Mouse (Mus musculus): ENCODE results near the gene Unc5c. TPM values are rescaled to one million over a fixed set of nuclear protein-coding genes. Genes with fewer than 3 reads are reported as not detected.

Gene Unc5c
- polyA plus RNA-seq, 1 experiment from 2014 or later = not detected

GRCm38 (mm10) chr3:141583180-141583579, 118.2 kb downstream of the Unc5c start:
- WGBS (ENCODE audit: insufficient replicate concordance) = 57% methylated on average over 1 of the region's 1 CpGs
- TF ChIP-seq EP300 (IDR thresholded peaks at IDR 0.05; ENCODE audit: low read depth) = no peak
- TF ChIP-seq CTCF (IDR thresholded peaks at IDR 0.05; ENCODE audit: low read depth) = no peak
- H3K27me3 ChIP-seq (ENCODE audit: insufficient read depth, low read length) = no peaks in the 10 kb centered on the region
- H3K4me3 ChIP-seq (ENCODE audit: low read depth, low read length) = no peak overlapping the region
- H3K27ac ChIP-seq (ENCODE audit: low read depth) = no peak overlapping the region
- no peaks in the 10 kb centered on the region for H3K4me1 ChIP-seq (ENCODE audit: insufficient read depth)
- H3K4me2 ChIP-seq (ENCODE audit: low read depth, low read length) = no peak overlapping the region
- no peak overlapping the region for H3K9ac ChIP-seq (replicated peaks)
- DNase-seq (no peak), ATAC-seq (no peak)
- no peaks in the 10 kb centered on the region for H3K36me3 ChIP-seq (replicated peaks; ENCODE audit: insufficient read depth, low read length)
- H3K9me3 ChIP-seq (ENCODE audit: low read length) = no peaks in the 10 kb centered on the region

GRCm38 (mm10) chr3:141589392-141590012, 124.5 kb downstream of the Unc5c start:
- Histone ChIP-seq H3K27ac (ENCODE audit: low read depth) (no peak overlapping the region), H3K4me3 (ENCODE audit: low read depth, low read length) (no peak overlapping the region), H3K4me1 (ENCODE audit: insufficient read depth) (no peaks in the 10 kb centered on the region), H3K9ac (replicated peaks) (no peak overlapping the region), H3K36me3 (replicated peaks; ENCODE audit: insufficient read depth, low read length) (no peaks in the 10 kb centered on the region), H3K4me2 (ENCODE audit: low read depth, low read length) (no peak overlapping the region), H3K9me3 (ENCODE audit: low read length) (no peaks in the 10 kb centered on the region), H3K27me3 (ENCODE audit: insufficient read depth, low read length) (no peaks in the 10 kb centered on the region)
- 74% methylated on average over 4 of the region's 4 CpGs for WGBS (ENCODE audit: insufficient replicate concordance)
- ATAC-seq = no peak
- DNase-seq = no peak
- TF ChIP-seq EP300 (IDR thresholded peaks at IDR 0.05; ENCODE audit: low read depth) (no peak), CTCF (IDR thresholded peaks at IDR 0.05; ENCODE audit: low read depth) (no peak)

GRCm38 (mm10) chr3:141593249-141593648, 128.2 kb downstream of the Unc5c start:
- no peak for ATAC-seq
- TF ChIP-seq CTCF (IDR thresholded peaks at IDR 0.05; ENCODE audit: low read depth) (no peak), EP300 (IDR thresholded peaks at IDR 0.05; ENCODE audit: low read depth) (no peak)
- WGBS (ENCODE audit: insufficient replicate concordance) = 81% methylated on average over 5 of the region's 5 CpGs
- no peak for DNase-seq
- Histone ChIP-seq H3K4me2 (ENCODE audit: low read depth, low read length) (no peak overlapping the region), H3K36me3 (replicated peaks; ENCODE audit: insufficient read depth, low read length) (no peaks in the 10 kb centered on the region), H3K9me3 (ENCODE audit: low read length) (no peaks in the 10 kb centered on the region), H3K27me3 (ENCODE audit: insufficient read depth, low read length) (no peaks in the 10 kb centered on the region), H3K9ac (replicated peaks) (no peak overlapping the region), H3K4me3 (ENCODE audit: low read depth, low read length) (no peak overlapping the region), H3K4me1 (ENCODE audit: insufficient read depth) (no peaks in the 10 kb centered on the region), H3K27ac (ENCODE audit: low read depth) (no peak overlapping the region)

GRCm38 (mm10) chr3:141594120-141594519, 129.1 kb downstream of the Unc5c start:
- DNase-seq = no peak
- Histone ChIP-seq H3K27ac (ENCODE audit: low read depth) (no peak overlapping the region), H3K4me1 (ENCODE audit: insufficient read depth) (no peaks in the 10 kb centered on the region), H3K9ac (replicated peaks) (no peak overlapping the region), H3K4me2 (ENCODE audit: low read depth, low read length) (no peak overlapping the region), H3K4me3 (ENCODE audit: low read depth, low read length) (no peak overlapping the region), H3K9me3 (ENCODE audit: low read length) (no peaks in the 10 kb centered on the region), H3K36me3 (replicated peaks; ENCODE audit: insufficient read depth, low read length) (no peaks in the 10 kb centered on the region), H3K27me3 (ENCODE audit: insufficient read depth, low read length) (no peaks in the 10 kb centered on the region)
- TF ChIP-seq EP300 (IDR thresholded peaks at IDR 0.05; ENCODE audit: low read depth) = no peak
- TF ChIP-seq CTCF (IDR thresholded peaks at IDR 0.05; ENCODE audit: low read depth) = no peak
- 84% methylated on average over 5 of the region's 5 CpGs for WGBS (ENCODE audit: insufficient replicate concordance)
- no peak for ATAC-seq

- Histone ChIP-seq H3K27me3 (ENCODE audit: insufficient read depth, low read length) (no peaks in the 10 kb centered on the region), H3K4me3 (ENCODE audit: low read depth, low read length) (no peak overlapping the region), H3K4me1 (ENCODE audit: insufficient read depth) (no peaks in the 10 kb centered on the region), H3K27ac (ENCODE audit: low read depth) (no peak overlapping the region), H3K4me2 (ENCODE audit: low read depth, low read length) (no peak overlapping the region), H3K36me3 (replicated peaks; ENCODE audit: insufficient read depth, low read length) (no peaks in the 10 kb centered on the region), H3K9me3 (ENCODE audit: low read length) (no peaks in the 10 kb centered on the region), H3K9ac (replicated peaks) (no peak overlapping the region)
- no peak for DNase-seq
- WGBS (ENCODE audit: insufficient replicate concordance) = 50% methylated on average over 3 of the region's 3 CpGs
- no peak for ATAC-seq
- TF ChIP-seq CTCF (IDR thresholded peaks at IDR 0.05; ENCODE audit: low read depth) (no peak), EP300 (IDR thresholded peaks at IDR 0.05; ENCODE audit: low read depth) (no peak)
Observed at GRCm38 (mm10) chr3:141595073-141595472, 130.1 kb downstream of the Unc5c start.

GRCm38 (mm10) chr3:141596461-141596860, 131.4 kb downstream of the Unc5c start:
- H3K4me1 ChIP-seq (ENCODE audit: insufficient read depth) = no peaks in the 10 kb centered on the region
- H3K36me3 ChIP-seq (replicated peaks; ENCODE audit: insufficient read depth, low read length) = no peaks in the 10 kb centered on the region
- no peak overlapping the region for H3K4me2 ChIP-seq (ENCODE audit: low read depth, low read length)
- DNase-seq (no peak), ATAC-seq (no peak)
- TF ChIP-seq CTCF (IDR thresholded peaks at IDR 0.05; ENCODE audit: low read depth) = no peak
- TF ChIP-seq EP300 (IDR thresholded peaks at IDR 0.05; ENCODE audit: low read depth) = no peak
- no peaks in the 10 kb centered on the region for H3K9me3 ChIP-seq (ENCODE audit: low read length)
- no peaks in the 10 kb centered on the region for H3K27me3 ChIP-seq (ENCODE audit: insufficient read depth, low read length)
- H3K9ac ChIP-seq (replicated peaks) = no peak overlapping the region
- H3K4me3 ChIP-seq (ENCODE audit: low read depth, low read length) = no peak overlapping the region
- no peak overlapping the region for H3K27ac ChIP-seq (ENCODE audit: low read depth)
- WGBS (ENCODE audit: insufficient replicate concordance) = 48% methylated on average over 3 of the region's 3 CpGs
